Mouse (Mus musculus) bone marrow macrophage, adult 2 months (primary cell): ENCODE results near the gene Setx. TPM values are rescaled to one million over a fixed set of nuclear protein-coding genes. Genes with fewer than 3 reads are reported as not detected.
"Not testable (repeated sequence)": the region's sequence is repeated elsewhere in the genome, so short reads cannot be mapped to it uniquely, and the experiment has no call there.

Experiments
- H3K27ac ChIP-seq: 2 replicates; pipeline ENCODE4 v1.5.1; 2012; ENCODE audit warnings: low read depth, low read length; ENCODE audit not compliant: insufficient read depth
- H3K4me1 ChIP-seq: 2 replicates; pipeline ENCODE4 v1.6.1; 2012; ENCODE audit warnings: low read length; ENCODE audit not compliant: control insufficient read depth, insufficient read depth
- H3K4me3 ChIP-seq: 2 replicates; pipeline ENCODE4 v1.5.1; 2012; ENCODE audit warnings: mild to moderate bottlenecking, low read length, moderate library complexity; ENCODE audit not compliant: insufficient read depth
- CTCF ChIP-seq: IDR thresholded peaks from 2 replicates; pipeline ENCODE4 v1.5.1; 2012; ENCODE audit warnings: low read depth, mild to moderate bottlenecking, low read length, moderate library complexity
- POLR2A ChIP-seq: IDR thresholded peaks from 2 replicates; pipeline ENCODE4 v1.6.1; 2012; ENCODE audit warnings: mild to moderate bottlenecking, low read depth, low read length, borderline replicate concordance
- polyA plus RNA-seq: library from polyadenylated mRNA; stranded (reverse); fragments of >200 nt; gene quantifications from 2 replicates; pipeline ENCODE4 v1.2.4, GENCODE M21; 2012; ENCODE audit not compliant: missing spikeins, insufficient read depth, insufficient read length

Gene Setx
- polyA plus RNA-seq: 20.0 and 30.6 TPM in 2 replicates

GRCm38 (mm10) chr2:29123907-29124569 is at the start of gene Setx:
Setx (plus strand) TSS chr2:29124181.
- H3K27ac ChIP-seq: peak within 1 kb of the TSS; percentile 71
- H3K4me3 ChIP-seq: peak within 1 kb of the TSS; percentile 84
- H3K4me1 ChIP-seq: peaks cover 14% of the 10 kb centered on the region
- TF ChIP-seq POLR2A (no peak), CTCF (no peak)

- Histone ChIP-seq H3K27ac (no peak overlapping the region), H3K4me1 (no peaks in the 10 kb centered on the region), H3K4me3 (no peak overlapping the region)
- TF ChIP-seq CTCF (no peak), POLR2A (no peak)
These were observed 49.3 kb upstream of the Setx start for GRCm38 (mm10) chr2:29074676-29075075.

GRCm38 (mm10) chr2:29075331-29076070 is 48.5 kb upstream of the Setx start:
- no peak overlapping the region for H3K4me3 ChIP-seq
- no peaks in the 10 kb centered on the region for H3K4me1 ChIP-seq
- no peak overlapping the region for H3K27ac ChIP-seq
- TF ChIP-seq CTCF (no peak), POLR2A (no peak)

GRCm38 (mm10) chr2:29076226-29076625 is 47.8 kb upstream of the Setx start:
- no peak for TF ChIP-seq CTCF
- no peak for TF ChIP-seq POLR2A
- Histone ChIP-seq H3K4me1 (no peaks in the 10 kb centered on the region), H3K4me3 (no peak overlapping the region), H3K27ac (no peak overlapping the region)

- TF ChIP-seq POLR2A: no peak
- no peak for TF ChIP-seq CTCF
- no peak overlapping the region for H3K4me3 ChIP-seq
- H3K4me1 ChIP-seq: no peaks in the 10 kb centered on the region
- H3K27ac ChIP-seq: no peak overlapping the region
These were observed 42.0 kb upstream of the Setx start for GRCm38 (mm10) chr2:29081965-29082364.

- H3K4me1 ChIP-seq: no peaks in the 10 kb centered on the region
- H3K4me3 ChIP-seq: no peak overlapping the region
- TF ChIP-seq POLR2A (no peak), CTCF (no peak)
- H3K27ac ChIP-seq: no peak overlapping the region
These were observed 38.0 kb upstream of the Setx start for GRCm38 (mm10) chr2:29086026-29086425.

GRCm38 (mm10) chr2:29089276-29089675 is 34.7 kb upstream of the Setx start:
- H3K4me1 ChIP-seq, H3K27ac ChIP-seq, H3K4me3 ChIP-seq: not testable (repeated sequence)

- no peak overlapping the region for H3K4me3 ChIP-seq
- H3K27ac ChIP-seq: no peak overlapping the region
- no peaks in the 10 kb centered on the region for H3K4me1 ChIP-seq
- no peak for TF ChIP-seq POLR2A
- no peak for TF ChIP-seq CTCF
These were observed 28.3 kb upstream of the Setx start for GRCm38 (mm10) chr2:29095674-29096073.

GRCm38 (mm10) chr2:29096751-29097150 is 27.2 kb upstream of the Setx start:
- Histone ChIP-seq H3K4me1 (no peaks in the 10 kb centered on the region), H3K4me3 (no peak overlapping the region), H3K27ac (no peak overlapping the region)
- TF ChIP-seq POLR2A: no peak
- TF ChIP-seq CTCF: no peak

GRCm38 (mm10) chr2:29097465-29097864 is 26.5 kb upstream of the Setx start:
- no peaks in the 10 kb centered on the region for H3K4me1 ChIP-seq
- no peak for TF ChIP-seq CTCF
- no peak for TF ChIP-seq POLR2A
- H3K27ac ChIP-seq: no peak overlapping the region
- no peak overlapping the region for H3K4me3 ChIP-seq

GRCm38 (mm10) chr2:29097955-29098354 is 26.0 kb upstream of the Setx start:
- H3K4me3 ChIP-seq: not testable (repeated sequence)

More at GRCm38 (mm10) chr2:29097955-29098354, 26.0 kb upstream of the Setx start:
- not testable (repeated sequence) for H3K27ac ChIP-seq, H3K4me1 ChIP-seq
